Mouse (Mus musculus) bone marrow macrophage, adult 2 months (primary cell): ENCODE measurements around the gene Ltbp4. TPM values are rescaled to one million over a fixed set of nuclear protein-coding genes. Genes with fewer than 3 reads are reported as not detected.

Source experiments
- H3K27ac ChIP-seq: 2 replicates; pipeline ENCODE4 v1.5.1; 2012; ENCODE audit warnings: low read depth, low read length; ENCODE audit not compliant: insufficient read depth
- H3K4me1 ChIP-seq: 2 replicates; pipeline ENCODE4 v1.6.1; 2012; ENCODE audit warnings: low read length; ENCODE audit not compliant: control insufficient read depth, insufficient read depth
- H3K4me3 ChIP-seq: 2 replicates; pipeline ENCODE4 v1.5.1; 2012; ENCODE audit warnings: mild to moderate bottlenecking, low read length, moderate library complexity; ENCODE audit not compliant: insufficient read depth
- CTCF ChIP-seq: IDR thresholded peaks from 2 replicates; pipeline ENCODE4 v1.5.1; 2012; ENCODE audit warnings: low read depth, mild to moderate bottlenecking, low read length, moderate library complexity
- POLR2A ChIP-seq: IDR thresholded peaks from 2 replicates; pipeline ENCODE4 v1.6.1; 2012; ENCODE audit warnings: mild to moderate bottlenecking, low read depth, low read length, borderline replicate concordance
- polyA plus RNA-seq: library from polyadenylated mRNA; stranded (reverse); fragments of >200 nt; gene quantifications from 2 replicates; pipeline ENCODE4 v1.2.4, GENCODE M21; 2012; ENCODE audit not compliant: missing spikeins, insufficient read depth, insufficient read length

The Ltbp4 gene
- polyA plus RNA-seq, 1 experiment: 0.84 TPM

DNA sequence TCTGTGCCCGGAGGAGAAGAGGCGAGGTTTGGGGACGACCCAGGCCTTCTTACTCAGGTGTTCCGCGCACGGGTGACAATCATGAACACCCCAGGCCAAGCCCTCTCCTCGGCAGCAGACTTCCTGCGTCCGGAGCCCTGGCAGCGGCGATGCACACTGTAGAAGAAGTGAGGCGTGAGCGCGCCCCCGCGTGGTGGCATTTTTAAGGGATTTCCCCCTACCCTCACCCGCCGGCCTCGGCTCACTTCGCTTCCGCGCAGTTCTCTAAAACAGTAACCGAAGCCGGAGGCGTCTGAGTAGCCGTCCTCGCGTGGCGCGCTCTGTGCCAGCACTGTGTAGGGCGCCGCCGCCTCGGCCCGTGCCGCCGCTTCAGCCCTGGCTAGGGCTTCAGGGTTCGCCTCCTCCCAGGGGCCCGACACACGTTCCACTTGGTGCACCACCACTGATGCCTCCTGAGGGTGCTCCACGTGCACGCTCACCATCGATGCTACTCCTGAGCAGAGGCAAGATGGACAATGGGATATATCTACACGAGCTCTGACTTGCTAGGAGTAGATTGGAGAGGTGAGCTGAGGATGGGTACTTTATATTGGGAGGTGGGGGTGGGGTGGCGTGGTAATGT lies 8.1 kb downstream of the Ltbp4 start:
- peak overlapping the region; percentile 65 for H3K4me3 ChIP-seq
- no peak overlapping the region for H3K27ac ChIP-seq
- peaks cover 18% of the 10 kb centered on the region for H3K4me1 ChIP-seq
- TF ChIP-seq POLR2A (no peak), CTCF (no peak)

DNA sequence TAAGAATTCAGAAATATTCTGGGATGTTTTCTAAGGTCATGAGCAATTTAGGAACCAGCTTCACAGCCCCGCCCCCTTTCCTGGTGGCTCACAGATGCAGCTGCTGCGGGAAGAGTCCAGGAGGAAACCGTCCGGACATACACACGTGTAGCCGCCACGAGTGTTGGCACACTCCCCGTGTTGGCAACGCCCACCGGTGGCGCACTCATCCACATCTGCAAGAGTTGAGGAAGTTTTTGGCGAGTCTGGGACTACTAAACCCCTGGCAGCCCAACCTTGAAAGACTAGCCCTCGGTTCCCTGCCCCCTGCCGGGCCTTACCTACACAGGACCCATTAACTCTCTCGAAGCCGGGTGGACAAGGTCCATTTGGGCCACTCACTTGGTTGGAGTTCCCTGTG lies 8.8 kb downstream of the Ltbp4 start:
- peaks cover 18% of the 10 kb centered on the region for H3K4me1 ChIP-seq
- no peak for TF ChIP-seq POLR2A
- TF ChIP-seq CTCF: no peak
- no peak overlapping the region for H3K4me3 ChIP-seq

DNA sequence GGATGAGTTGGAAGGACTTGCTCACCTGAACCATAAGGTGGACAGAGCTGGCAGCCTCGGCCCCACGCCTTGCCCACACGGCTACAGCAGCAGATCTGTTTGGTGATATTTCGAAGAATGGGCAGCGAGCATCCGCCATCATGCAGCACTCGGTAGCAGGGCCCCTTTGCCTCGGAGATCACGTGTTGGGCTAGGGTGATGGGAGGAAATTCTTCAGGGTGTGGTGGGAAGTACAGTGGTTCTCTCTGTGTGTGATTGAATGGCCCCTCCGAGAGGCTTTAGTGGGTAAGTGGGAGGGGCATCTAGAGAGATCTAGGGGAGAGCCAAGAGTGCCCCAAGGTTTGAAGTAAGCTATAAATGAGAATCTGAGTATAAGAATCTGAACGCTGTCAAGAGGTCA lies 9.3 kb downstream of the Ltbp4 start:
- Histone ChIP-seq H3K4me1 (peaks cover 18% of the 10 kb centered on the region), H3K27ac (no peak overlapping the region), H3K4me3 (no peak overlapping the region)
- no peak for TF ChIP-seq CTCF
- no peak for TF ChIP-seq POLR2A

More for the DNA sequence above, 8.8 kb downstream of the Ltbp4 start:
- no peak overlapping the region for H3K27ac ChIP-seq

DNA sequence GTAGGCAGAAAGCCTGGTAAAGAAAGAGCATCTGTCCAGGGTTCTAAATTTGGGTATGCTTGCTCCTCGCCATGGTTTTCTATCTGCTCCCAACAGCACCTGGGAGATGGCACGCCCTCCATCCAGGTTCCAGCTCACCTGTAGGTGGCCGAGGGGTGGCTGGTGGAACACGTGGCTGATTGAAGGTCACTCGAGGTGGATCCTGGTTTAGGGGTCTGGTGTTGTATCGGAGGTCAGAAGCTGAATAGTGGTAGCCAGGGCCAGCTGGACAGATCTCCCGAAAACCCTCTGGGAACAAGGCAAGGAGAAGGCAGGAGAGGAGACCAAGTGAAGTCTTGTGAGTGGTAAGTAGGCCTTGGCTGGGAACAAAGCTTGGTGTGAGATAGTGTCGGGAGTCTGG lies 10.0 kb downstream of the Ltbp4 start:
- Histone ChIP-seq H3K27ac (no peak overlapping the region), H3K4me1 (peaks cover 21% of the 10 kb centered on the region), H3K4me3 (no peak overlapping the region)
- TF ChIP-seq POLR2A: no peak

DNA sequence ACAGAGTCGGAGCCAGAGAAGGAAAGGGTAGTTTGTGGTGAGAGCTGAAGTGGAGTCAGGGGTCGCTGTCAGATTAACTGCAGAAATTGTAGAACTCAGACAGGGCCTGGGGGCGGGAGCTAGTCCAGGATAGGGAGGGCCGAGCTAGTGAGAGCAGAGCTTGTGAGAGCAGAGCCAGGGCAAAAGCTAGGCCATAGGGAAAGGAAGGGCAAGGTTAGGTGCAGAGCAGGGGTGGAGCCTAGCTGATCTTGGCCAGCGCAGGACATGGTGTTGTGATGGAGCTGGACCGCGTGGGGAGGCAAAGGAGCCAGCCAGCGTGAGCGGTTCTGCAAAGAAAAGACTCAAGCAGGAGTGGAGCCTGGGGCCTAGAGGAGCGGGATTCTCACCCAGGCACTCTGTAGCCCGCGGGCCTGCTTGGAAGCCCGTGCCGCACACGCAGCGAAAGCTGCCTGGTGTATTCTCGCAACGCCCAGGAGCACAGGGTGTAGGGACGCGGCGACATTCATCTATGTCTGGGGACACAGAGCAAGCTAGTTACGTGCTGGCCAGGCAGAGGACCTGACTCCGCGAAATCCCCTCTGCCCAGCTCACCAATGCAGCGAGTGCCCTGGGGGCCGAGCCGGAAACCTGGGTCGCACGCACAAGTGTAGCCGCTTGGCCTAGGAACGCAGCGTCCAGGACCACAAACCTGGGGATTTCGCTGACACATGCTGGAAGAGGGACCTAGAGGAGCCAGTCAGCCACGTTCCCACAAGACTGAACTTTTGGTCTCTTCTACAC lies 11.2 kb downstream of the Ltbp4 start:
- H3K4me1 ChIP-seq: peaks cover 14% of the 10 kb centered on the region
- TF ChIP-seq POLR2A: no peak
- TF ChIP-seq CTCF: no peak
- H3K27ac ChIP-seq: no peak overlapping the region
- peak overlapping the region; percentile 34; the same call in 1 of the 2 replicates for H3K4me3 ChIP-seq

- peak overlapping the region; percentile 34 for H3K4me3 ChIP-seq
- H3K4me1 ChIP-seq: peaks cover 13% of the 10 kb centered on the region
- TF ChIP-seq POLR2A: no peak
- no peak for TF ChIP-seq CTCF
Observed at GRCm38 (mm10) chr7:27325697-27326096, 11.8 kb downstream of the Ltbp4 start.

GRCm38 (mm10) chr7:27324928-27325327 lies 12.6 kb downstream of the Ltbp4 start:
- H3K4me3 ChIP-seq: no peak overlapping the region

More at GRCm38 (mm10) chr7:27325697-27326096, 11.8 kb downstream of the Ltbp4 start:
- no peak overlapping the region for H3K27ac ChIP-seq

GRCm38 (mm10) chr7:27324161-27324560 lies 13.3 kb downstream of the Ltbp4 start:
- Histone ChIP-seq H3K4me1 (peaks cover 10% of the 10 kb centered on the region), H3K27ac (no peak overlapping the region), H3K4me3 (no peak overlapping the region)
- TF ChIP-seq POLR2A (no peak), CTCF (no peak)

More at GRCm38 (mm10) chr7:27324928-27325327, 12.6 kb downstream of the Ltbp4 start:
- no peak overlapping the region for H3K27ac ChIP-seq
- TF ChIP-seq POLR2A: no peak
- no peak for TF ChIP-seq CTCF
- peaks cover 10% of the 10 kb centered on the region for H3K4me1 ChIP-seq

DNA sequence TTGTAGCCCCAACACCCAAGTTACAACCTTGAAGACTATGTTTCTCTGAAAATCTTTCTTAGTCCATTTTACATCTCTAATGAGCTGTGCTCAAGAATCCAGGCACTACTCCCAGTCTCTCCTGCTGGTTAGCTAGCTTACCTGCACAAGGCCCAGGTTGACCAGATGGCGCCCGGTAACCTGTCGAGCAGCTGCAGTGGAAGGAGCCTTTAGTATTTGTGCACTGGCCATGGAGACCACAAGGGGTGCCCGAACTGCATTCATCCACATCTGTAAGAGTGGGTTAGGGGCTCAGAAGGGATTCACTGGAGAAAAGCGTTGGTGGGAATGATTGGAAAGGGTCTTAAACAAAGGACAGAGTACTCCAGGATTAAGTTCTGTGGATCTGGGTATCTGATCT lies 14.5 kb downstream of the Ltbp4 start:
- no peak overlapping the region for H3K4me3 ChIP-seq
- no peak for TF ChIP-seq CTCF
- TF ChIP-seq POLR2A: no peak
- H3K27ac ChIP-seq: no peak overlapping the region
- peaks cover 8% of the 10 kb centered on the region for H3K4me1 ChIP-seq

DNA sequence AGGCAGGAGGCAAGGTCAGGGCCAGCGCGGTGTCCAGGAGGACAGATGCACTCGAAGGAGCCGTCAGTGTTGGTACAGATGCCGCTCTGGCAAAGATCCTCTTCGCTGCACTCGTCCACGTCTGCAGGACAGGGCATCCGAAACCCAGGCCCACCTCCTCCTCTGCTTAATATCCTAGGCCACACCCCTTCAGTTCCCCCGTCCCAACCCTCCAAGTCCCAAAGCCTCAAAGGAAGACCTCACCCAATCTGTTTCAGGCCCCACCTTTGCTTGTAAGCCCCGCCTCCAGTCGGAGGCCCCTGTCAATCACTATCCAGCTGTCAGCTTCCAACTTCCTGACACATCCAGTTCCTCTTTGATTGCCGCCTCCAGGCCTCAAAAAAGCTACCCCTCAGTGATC lies 15.2 kb downstream of the Ltbp4 start:
- no peak overlapping the region for H3K27ac ChIP-seq
- H3K4me3 ChIP-seq: no peak overlapping the region
- TF ChIP-seq POLR2A (no peak), CTCF (no peak)

More for the DNA sequence above, 15.2 kb downstream of the Ltbp4 start:
- peaks cover 8% of the 10 kb centered on the region for H3K4me1 ChIP-seq
